Mouse (Mus musculus) erythroblast, embryonic 14.5 days (primary cell): ENCODE results near the gene Fam13c. TPM values are rescaled to one million over a fixed set of nuclear protein-coding genes. Genes with fewer than 3 reads are reported as not detected.
A peak's percentile ranks its signal among the peaks of the same experiment; 100 is the strongest.

ENCODE experiments used
- H3K27me3 ChIP-seq: 2 replicates; pipeline ENCODE4 v1.6.1; 2012; ENCODE audit warnings: inconsistent platforms; ENCODE audit not compliant: control insufficient read depth
- H3K36me3 ChIP-seq: 2 replicates; pipeline ENCODE4 v1.6.1; 2012; ENCODE audit warnings: mild to moderate bottlenecking, inconsistent platforms; ENCODE audit not compliant: control insufficient read depth
- H3K4me1 ChIP-seq: 2 replicates; pipeline ENCODE4 v1.6.1; 2012; ENCODE audit warnings: inconsistent platforms; ENCODE audit not compliant: control insufficient read depth
- H3K4me3 ChIP-seq: replicated peaks from 2 replicates; pipeline ENCODE3; 2012; ENCODE audit warnings: moderate library complexity, mild to moderate bottlenecking, inconsistent platforms
- H3K9me3 ChIP-seq: 2 replicates; pipeline ENCODE4 v1.6.1; 2012; ENCODE audit warnings: low read length, inconsistent platforms, mixed read lengths; ENCODE audit not compliant: control insufficient read depth
- GATA1 ChIP-seq: IDR thresholded peaks from 2 replicates; pipeline ENCODE4 v1.6.1; 2012; ENCODE audit warnings: low read length, inconsistent platforms, mixed read lengths
- TAL1 ChIP-seq: IDR thresholded peaks from 3 replicates; pipeline ENCODE4 v1.6.1; 2012; ENCODE audit warnings: low read length, inconsistent platforms, mixed read lengths
- polyA plus RNA-seq: library from polyadenylated mRNA; stranded (reverse); fragments of >175 nt; gene quantifications from 2 replicates; pipeline ENCODE4 v1.2.3, GENCODE M21; 2012

Fam13c gene
- polyA plus RNA-seq: not detected in 2 replicates

DNA sequence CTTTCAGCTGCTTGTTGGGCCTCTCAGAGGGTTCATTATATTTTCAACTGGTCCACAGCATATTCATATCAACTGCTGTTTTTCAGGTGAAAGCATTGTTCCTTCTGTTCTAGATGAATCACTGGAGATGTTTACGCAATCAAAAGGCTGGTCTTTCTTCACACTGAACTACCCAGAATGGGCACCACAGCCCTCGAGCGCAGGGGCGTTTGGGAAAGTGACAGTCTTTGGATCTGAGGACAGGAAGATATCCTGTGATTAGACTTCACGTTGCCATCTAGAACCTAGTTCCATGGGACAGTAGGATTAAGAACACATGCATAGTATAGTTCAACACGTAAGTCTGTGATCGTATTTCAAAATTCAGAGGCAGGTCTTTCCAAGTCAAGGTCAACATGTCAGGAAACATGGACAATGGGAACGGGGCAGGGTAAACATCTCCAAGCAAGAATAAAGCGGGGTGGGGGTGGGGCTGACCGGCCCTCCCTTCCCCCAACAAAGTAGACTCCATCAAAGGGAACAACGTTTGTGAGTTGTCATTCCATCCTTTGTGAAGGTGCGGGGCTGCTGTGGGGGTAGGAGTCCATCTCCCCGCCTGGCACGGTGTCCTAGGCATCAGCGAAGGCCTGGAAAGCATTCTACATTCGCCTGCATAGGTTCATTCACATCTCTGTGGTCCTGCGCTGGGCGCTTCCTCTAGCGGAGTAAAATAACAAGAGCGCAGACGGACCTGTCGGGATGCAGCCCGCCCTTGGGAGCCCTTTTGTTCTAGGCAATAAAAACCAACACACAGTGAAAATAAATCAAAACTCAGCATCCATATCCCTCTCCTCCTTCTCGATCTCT, at the start of gene Fam13c:
TSS of gene Fam13c (plus strand) at position 806 of the 846 bp plus-strand sequence.
- Histone ChIP-seq H3K4me1 (no peaks in the 10 kb centered on the region), H3K9me3 (peaks cover 8% of the 10 kb centered on the region), H3K27me3 (peaks cover 12% of the 10 kb centered on the region), H3K36me3 (no peaks in the 10 kb centered on the region), H3K4me3 (peak within 1 kb of the TSS; percentile 33)
- no peak for TF ChIP-seq TAL1
- no peak for TF ChIP-seq GATA1

DNA sequence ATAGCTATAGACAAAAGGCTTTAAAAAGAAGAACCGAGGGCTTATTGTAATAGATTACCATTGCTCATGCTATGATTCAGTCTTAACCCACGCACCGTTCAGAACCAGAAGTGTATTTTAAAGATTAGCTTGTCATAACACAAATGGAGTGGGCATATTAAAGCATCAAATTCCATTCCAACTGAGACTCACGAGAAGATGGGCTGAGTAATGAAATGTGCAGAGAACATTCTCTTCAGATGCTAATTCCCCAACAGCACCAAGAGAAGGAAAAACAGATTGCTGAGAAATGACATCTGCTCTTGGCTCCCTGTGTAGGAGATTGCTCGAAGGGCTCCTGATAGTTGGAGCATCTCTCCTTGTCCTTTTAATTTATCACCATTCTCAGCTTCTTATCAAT, 44.4 kb upstream of the Fam13c start:
- no peaks in the 10 kb centered on the region for H3K36me3 ChIP-seq
- no peaks in the 10 kb centered on the region for H3K27me3 ChIP-seq
- TF ChIP-seq GATA1 (no peak), TAL1 (no peak)
- no peaks in the 10 kb centered on the region for H3K4me1 ChIP-seq
- H3K4me3 ChIP-seq: no peak overlapping the region
- H3K9me3 ChIP-seq: peaks cover 54% of the 10 kb centered on the region

DNA sequence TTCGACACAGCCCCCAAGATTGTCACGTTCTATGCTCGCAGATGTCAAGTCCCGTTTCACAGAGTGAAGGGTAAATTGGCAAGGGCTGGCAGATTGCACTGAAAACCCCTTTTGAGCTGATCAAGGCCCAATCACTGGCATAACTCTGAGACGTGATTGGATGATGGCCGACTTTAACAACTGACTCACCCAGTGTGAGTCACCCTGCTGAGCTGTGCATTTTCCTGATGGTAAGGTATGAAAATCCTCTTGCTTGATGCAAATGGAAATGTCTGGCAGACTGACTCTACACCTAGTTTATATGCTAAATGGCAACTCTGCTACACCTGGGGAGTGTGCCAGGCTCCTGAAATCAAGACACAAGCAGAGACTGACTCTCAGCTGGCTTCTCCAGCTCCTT, 42.1 kb upstream of the Fam13c start:
- no peaks in the 10 kb centered on the region for H3K27me3 ChIP-seq
- no peak overlapping the region for H3K4me3 ChIP-seq
- no peaks in the 10 kb centered on the region for H3K4me1 ChIP-seq
- TF ChIP-seq TAL1 (no peak), GATA1 (no peak)
- H3K9me3 ChIP-seq: peaks cover 46% of the 10 kb centered on the region
- H3K36me3 ChIP-seq: no peaks in the 10 kb centered on the region

DNA sequence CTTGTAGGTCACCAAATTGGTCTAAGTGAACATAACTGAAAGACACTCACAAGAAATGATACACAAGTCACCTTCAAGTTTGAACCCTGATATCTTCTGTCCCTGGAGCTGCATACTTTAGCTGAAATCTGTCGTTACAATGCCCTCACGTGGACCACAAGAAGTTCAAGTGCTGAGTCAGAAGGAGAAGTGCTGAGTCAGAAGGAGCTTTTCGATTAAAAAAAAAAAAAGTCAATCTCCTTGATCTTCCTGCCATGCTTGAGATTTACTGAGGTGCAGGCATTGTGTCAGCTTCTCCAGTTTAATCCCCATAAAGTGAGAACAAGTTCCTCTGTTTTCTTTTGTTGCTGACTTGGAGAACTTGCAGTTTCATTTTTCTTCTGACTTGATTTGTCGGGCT, 38.3 kb upstream of the Fam13c start:
- peaks cover 41% of the 10 kb centered on the region for H3K9me3 ChIP-seq
- H3K27me3 ChIP-seq: no peaks in the 10 kb centered on the region
- no peaks in the 10 kb centered on the region for H3K4me1 ChIP-seq
- TF ChIP-seq GATA1: no peak
- no peak for TF ChIP-seq TAL1
- H3K4me3 ChIP-seq: no peak overlapping the region
- no peaks in the 10 kb centered on the region for H3K36me3 ChIP-seq

DNA sequence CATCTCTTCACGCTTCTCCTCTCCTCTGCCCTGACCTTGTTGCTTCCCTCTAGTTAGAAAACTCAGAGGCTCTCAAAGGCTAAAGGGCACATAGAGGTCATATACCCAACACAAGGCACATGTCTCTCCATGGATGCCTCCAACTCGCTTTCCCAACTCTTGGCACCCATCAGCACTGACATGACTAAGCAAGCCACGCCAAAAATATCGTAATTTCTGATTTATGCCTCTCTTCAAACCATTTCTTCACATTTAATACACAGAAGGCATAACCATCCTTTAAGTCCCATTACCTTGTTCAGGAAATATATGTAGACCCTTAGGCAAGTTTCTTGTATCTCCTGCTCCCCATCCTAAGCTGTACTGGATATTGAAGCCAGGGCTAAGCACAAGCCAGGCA, 37.6 kb upstream of the Fam13c start:
- Histone ChIP-seq H3K4me1 (no peaks in the 10 kb centered on the region), H3K36me3 (no peaks in the 10 kb centered on the region), H3K27me3 (no peaks in the 10 kb centered on the region), H3K4me3 (no peak overlapping the region), H3K9me3 (peaks cover 41% of the 10 kb centered on the region)
- no peak for TF ChIP-seq TAL1
- TF ChIP-seq GATA1: no peak

DNA sequence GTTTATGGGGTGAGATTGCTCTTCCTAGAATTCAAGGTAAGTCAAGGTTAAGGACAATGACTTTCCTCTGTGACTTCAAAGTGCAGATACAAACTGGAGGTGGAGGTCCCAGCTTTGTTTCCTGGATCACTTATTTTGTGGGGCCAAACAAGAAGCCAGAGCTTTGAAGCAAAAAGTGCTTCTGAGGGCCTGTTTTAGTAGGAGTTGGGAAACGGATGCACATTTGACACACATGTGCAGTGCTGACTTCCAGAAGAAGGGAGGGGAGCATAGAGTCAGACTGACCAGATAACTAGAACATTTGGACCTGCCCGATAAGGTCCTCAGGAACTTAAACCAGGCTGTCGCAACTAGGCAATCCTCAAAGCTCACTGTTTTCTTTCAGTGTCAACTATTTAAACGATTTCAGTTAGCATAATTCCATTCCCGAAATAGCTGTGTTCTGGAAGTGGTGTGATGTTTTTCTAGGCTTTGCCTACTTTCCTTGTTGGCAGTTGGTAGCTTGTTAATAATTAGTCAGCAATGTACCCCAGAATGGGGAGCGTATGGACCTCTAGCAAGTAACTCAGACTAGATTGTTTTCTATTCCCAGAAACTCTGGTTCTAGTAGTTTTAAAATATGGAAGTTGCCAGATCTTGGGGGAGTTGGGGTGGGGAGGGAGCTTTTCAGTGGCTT, 22.3 kb upstream of the Fam13c start:
- Histone ChIP-seq H3K9me3 (peaks cover 25% of the 10 kb centered on the region), H3K36me3 (no peaks in the 10 kb centered on the region), H3K27me3 (no peaks in the 10 kb centered on the region), H3K4me1 (no peaks in the 10 kb centered on the region), H3K4me3 (no peak overlapping the region)
- TF ChIP-seq TAL1: no peak
- TF ChIP-seq GATA1: no peak

DNA sequence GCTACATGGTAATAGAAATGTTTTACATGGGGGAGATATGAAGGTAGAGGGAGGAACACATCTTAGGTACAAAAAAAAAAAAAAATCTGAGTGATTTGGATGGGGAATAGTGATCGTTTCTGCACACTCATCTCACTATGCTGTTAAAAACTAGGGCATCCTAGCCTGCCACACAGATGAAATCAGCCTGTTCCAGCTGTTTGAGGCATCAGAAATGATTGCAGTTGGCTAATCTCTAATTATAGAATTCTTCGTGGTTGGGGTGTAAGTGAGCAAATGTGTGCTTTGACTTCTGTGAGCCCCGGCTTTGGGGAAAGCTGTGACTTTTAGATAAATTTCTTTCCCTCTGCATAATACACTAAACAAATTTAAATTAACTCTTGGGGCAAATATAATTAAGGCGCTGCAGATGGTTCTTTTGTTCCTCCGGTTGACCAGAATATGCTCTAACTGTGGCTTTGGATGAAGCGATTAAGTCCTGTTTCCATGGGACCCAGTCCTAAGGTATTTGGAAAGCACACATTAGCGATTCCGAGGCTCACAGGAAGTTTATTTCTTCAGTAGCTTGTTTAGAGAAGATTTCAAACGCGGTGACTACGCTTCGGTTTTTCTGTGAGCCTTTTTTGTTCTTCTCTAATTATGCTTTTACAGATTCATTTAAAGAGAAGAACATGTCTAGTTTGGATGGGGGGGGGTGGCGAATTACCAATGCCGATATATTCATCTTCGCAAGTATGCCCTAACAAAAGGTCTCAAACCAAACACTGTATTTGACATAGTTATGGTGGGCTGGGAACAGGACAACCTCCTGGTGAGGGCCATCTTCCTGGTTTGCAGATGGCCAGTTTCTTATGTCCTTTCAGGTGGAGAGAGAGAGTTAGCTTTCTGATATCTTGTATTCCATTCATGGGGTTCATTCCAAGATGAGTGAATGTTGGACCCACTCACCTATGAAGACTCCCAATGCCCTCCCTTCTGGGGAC, 20.7 kb upstream of the Fam13c start:
- Histone ChIP-seq H3K4me3 (no peak overlapping the region), H3K4me1 (no peaks in the 10 kb centered on the region), H3K9me3 (peaks cover 19% of the 10 kb centered on the region), H3K36me3 (no peaks in the 10 kb centered on the region), H3K27me3 (no peaks in the 10 kb centered on the region)
- TF ChIP-seq TAL1: no peak
- no peak for TF ChIP-seq GATA1

DNA sequence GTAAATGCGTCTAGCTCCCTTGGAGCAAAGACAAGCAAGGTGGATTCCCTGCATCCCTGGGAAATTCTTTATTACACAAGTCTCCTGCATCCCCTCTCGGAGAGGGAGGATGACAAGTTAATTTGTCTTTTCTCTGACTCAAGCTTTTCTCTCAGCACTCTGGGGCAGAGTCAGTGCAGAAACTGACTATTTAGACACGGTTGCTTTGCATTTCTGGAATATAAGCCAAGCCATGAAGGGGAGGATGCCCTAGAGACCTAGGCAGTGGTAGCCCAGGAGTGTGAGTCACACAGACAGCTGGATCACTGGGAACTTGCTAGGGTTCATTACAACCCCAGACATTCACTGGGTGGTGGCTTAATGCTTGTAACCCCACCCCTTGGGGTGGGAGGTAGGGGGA, 13.9 kb upstream of the Fam13c start:
- Histone ChIP-seq H3K27me3 (no peaks in the 10 kb centered on the region), H3K4me1 (no peaks in the 10 kb centered on the region), H3K9me3 (peaks cover 39% of the 10 kb centered on the region), H3K4me3 (no peak overlapping the region), H3K36me3 (no peaks in the 10 kb centered on the region)
- TF ChIP-seq TAL1: no peak
- no peak for TF ChIP-seq GATA1
